Mouse (Mus musculus): ENCODE data around the gene Ttc39b.
A peak's percentile ranks its signal among the peaks of the same experiment; 100 is the strongest.

The Ttc39b gene

GRCm38 (mm10) chr4:83323910-83324684 lies at the start of gene Ttc39b:
Ttc39b (minus strand) TSS chr4:83324255.
- DNase-seq (ENCODE audit: low read depth, low spot score), result peak; percentile 96

- no peak for DNase-seq (ENCODE audit: low read depth, low spot score)
Measured at GRCm38 (mm10) chr4:83373381-83373780, 49.3 kb upstream of the Ttc39b start.

- no peak for DNase-seq (ENCODE audit: low read depth, low spot score)
Measured at GRCm38 (mm10) chr4:83357738-83358137, 33.7 kb upstream of the Ttc39b start.

GRCm38 (mm10) chr4:83354786-83355185 lies 30.7 kb upstream of the Ttc39b start:
- peak; percentile 80 for DNase-seq (ENCODE audit: low read depth, low spot score)

- DNase-seq (ENCODE audit: low read depth, low spot score), result peak; percentile 52
Measured at GRCm38 (mm10) chr4:83353949-83354348, 29.9 kb upstream of the Ttc39b start.

- DNase-seq (ENCODE audit: low read depth, low spot score), result no peak
Measured at GRCm38 (mm10) chr4:83353276-83353675, 29.2 kb upstream of the Ttc39b start.

- no peak for DNase-seq (ENCODE audit: low read depth, low spot score)
Measured at GRCm38 (mm10) chr4:83350719-83351118, 26.7 kb upstream of the Ttc39b start.

GRCm38 (mm10) chr4:83348970-83349369 lies 24.9 kb upstream of the Ttc39b start:
- DNase-seq (ENCODE audit: low read depth, low spot score), result no peak

GRCm38 (mm10) chr4:83343895-83344294 lies 19.8 kb upstream of the Ttc39b start:
- peak; percentile 36 for DNase-seq (ENCODE audit: low read depth, low spot score)

GRCm38 (mm10) chr4:83343146-83343823 lies 19.2 kb upstream of the Ttc39b start:
- DNase-seq (ENCODE audit: low read depth, low spot score), result no peak

GRCm38 (mm10) chr4:83342268-83342970 lies 18.4 kb upstream of the Ttc39b start:
- DNase-seq (ENCODE audit: low read depth, low spot score), result peak; percentile 30

- peak; percentile 41 for DNase-seq (ENCODE audit: low read depth, low spot score)
Measured at GRCm38 (mm10) chr4:83339393-83339792, 15.3 kb upstream of the Ttc39b start.

- DNase-seq (ENCODE audit: low read depth, low spot score), result no peak
Measured at GRCm38 (mm10) chr4:83337717-83338116, 13.7 kb upstream of the Ttc39b start.

- no peak for DNase-seq (ENCODE audit: low read depth, low spot score)
Measured at GRCm38 (mm10) chr4:83330369-83330768, 6.3 kb upstream of the Ttc39b start.

- DNase-seq (ENCODE audit: low read depth, low spot score), result no peak
Measured at GRCm38 (mm10) chr4:83329615-83330014, 5.6 kb upstream of the Ttc39b start.

- peak; percentile 83 for DNase-seq (ENCODE audit: low read depth, low spot score)
Measured at GRCm38 (mm10) chr4:83328026-83328945, 4.2 kb upstream of the Ttc39b start.

- DNase-seq (ENCODE audit: low read depth, low spot score), result peak; percentile 79
Measured at GRCm38 (mm10) chr4:83327526-83327925, 3.5 kb upstream of the Ttc39b start.

- DNase-seq (ENCODE audit: low read depth, low spot score), result no peak
Measured at GRCm38 (mm10) chr4:83325366-83325765, 1.3 kb upstream of the Ttc39b start.

- peak; percentile 83 for DNase-seq (ENCODE audit: low read depth, low spot score)
Measured at GRCm38 (mm10) chr4:83323201-83323903, 703 bp downstream of the Ttc39b start.

GRCm38 (mm10) chr4:83319736-83320135 lies 4.3 kb downstream of the Ttc39b start:
- peak; percentile 47 for DNase-seq (ENCODE audit: low read depth, low spot score)

- DNase-seq (ENCODE audit: low read depth, low spot score), result no peak
Measured at GRCm38 (mm10) chr4:83318758-83319157, 5.3 kb downstream of the Ttc39b start.
